Mouse (Mus musculus) ES-E14 (cell line): ENCODE results near the gene Gpm6a.

Experiments
- HCFC1 ChIP-seq: IDR thresholded peaks from 2 replicates; pipeline ENCODE4 v1.6.1; 2012; ENCODE audit warnings: low read length, inconsistent platforms, borderline replicate concordance; ENCODE audit not compliant: insufficient read depth
- MAFK ChIP-seq: IDR thresholded peaks from 2 replicates; pipeline ENCODE4 v1.6.1; 2014; ENCODE audit warnings: mild to moderate bottlenecking, low read depth, low read length, inconsistent platforms; ENCODE audit not compliant: insufficient read depth
- ZC3H11A ChIP-seq: IDR thresholded peaks from 2 replicates; pipeline ENCODE4 v1.6.1; 2012; ENCODE audit warnings: low read depth, mild to moderate bottlenecking, inconsistent platforms, low read length, borderline replicate concordance
- ZNF384 ChIP-seq: IDR thresholded peaks from 2 replicates; pipeline ENCODE4 v1.6.1; 2012; ENCODE audit warnings: low read depth, low read length, inconsistent platforms

DNA sequence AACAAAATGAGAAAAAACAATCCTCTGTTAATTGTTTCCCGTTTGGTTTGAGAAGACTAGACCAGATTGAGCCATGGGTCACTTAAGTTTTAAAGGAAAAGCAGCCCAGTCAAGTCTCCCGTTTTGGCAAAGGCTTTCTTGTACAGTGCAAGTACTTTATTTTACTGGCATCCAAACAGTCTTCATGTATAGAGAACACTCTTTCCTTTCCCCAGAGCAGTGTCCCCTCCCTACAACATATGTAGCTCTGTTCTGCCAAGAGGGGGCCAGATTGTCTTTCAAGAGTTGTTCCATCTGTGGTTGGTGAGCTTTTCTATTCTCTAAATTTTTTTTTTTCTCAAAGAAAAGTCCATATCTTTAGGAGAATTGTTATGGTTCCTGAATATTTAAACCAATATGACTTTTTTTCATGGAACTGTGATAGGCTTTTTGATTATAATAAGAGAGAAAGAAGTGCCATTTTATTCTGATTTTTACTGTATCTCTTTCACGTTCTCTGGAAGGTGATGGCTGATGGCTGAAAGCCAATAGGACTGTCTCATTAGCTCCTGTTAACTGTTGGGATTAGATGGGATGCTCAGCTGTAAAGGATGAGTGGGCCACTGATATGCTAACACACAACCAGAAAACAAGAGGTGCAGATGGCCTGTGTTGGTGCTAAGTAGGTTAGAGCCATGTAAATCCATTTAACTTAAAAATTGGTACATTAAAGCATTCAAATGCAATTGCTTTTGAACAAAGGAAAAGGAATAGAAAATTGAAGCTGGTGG, 37.4 kb downstream of the Gpm6a start:
- no peak for TF ChIP-seq ZNF384
- TF ChIP-seq HCFC1 = no peak
- no peak for TF ChIP-seq MAFK
- TF ChIP-seq ZC3H11A = no peak
